Mouse (Mus musculus): ENCODE data around the gene Zbtb20. TPM values are rescaled to one million over a fixed set of nuclear protein-coding genes. Genes with fewer than 3 reads are reported as not detected.
A peak's percentile ranks its signal among the peaks of the same experiment; 100 is the strongest.

Zbtb20 gene
- polyA plus RNA-seq, 1 experiment from 2014 or later, result 18.4 TPM

DNA sequence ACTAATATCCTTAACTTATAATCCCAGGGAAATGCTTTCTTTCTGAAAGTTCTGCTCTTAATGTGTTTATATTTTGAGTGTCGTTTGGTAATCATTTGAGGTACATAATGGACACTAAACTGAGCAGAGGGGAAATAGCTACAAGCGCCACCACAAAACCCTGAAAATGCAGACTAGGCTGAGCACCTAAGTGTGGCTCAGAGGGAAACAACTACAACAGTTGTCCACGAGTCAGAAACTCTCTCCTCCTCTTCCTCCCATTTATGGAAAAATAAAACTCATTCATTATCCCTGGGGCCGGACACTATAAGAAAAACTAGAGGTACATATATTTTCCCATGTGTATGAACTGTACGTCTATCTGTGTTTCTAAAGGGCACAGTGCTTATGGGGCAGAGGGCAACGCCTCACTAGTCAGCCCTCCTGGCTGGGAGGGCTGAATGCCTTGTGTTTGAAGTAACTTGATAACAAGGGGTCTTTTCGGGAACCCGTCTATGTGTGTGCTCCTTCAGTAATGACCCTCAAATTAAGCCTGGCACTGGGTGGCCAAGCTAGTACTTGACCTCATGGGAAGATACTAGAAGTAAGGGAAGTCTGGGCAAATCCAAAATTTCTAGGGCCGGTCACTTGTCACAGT is 629.8 kb downstream of the Zbtb20 start:
- WGBS, result 61% methylated on average over 9 of the region's 9 CpGs
- ATAC-seq, result no peak
- no peak overlapping the region for H3K27ac ChIP-seq (ENCODE audit: low read length)
- H3K27me3 ChIP-seq (replicated peaks; ENCODE audit: control insufficient read depth, insufficient read depth, low read length), result no peaks in the 10 kb centered on the region
- no peak overlapping the region for H3K4me3 ChIP-seq (ENCODE audit: low read length)
- no peaks in the 10 kb centered on the region for H3K9me3 ChIP-seq (ENCODE audit: control insufficient read depth, low read length)
- no peaks in the 10 kb centered on the region for H3K36me3 ChIP-seq (ENCODE audit: control insufficient read depth, insufficient read depth, low read length)
- no peak overlapping the region for H3K9ac ChIP-seq (ENCODE audit: low read depth, low read length)
- H3K4me1 ChIP-seq (ENCODE audit: control insufficient read depth, insufficient read depth, low read length), result peaks cover 9% of the 10 kb centered on the region; the same call in 1 of the 2 replicates
- no peak overlapping the region for H3K4me2 ChIP-seq (ENCODE audit: low read depth, low read length)

DNA sequence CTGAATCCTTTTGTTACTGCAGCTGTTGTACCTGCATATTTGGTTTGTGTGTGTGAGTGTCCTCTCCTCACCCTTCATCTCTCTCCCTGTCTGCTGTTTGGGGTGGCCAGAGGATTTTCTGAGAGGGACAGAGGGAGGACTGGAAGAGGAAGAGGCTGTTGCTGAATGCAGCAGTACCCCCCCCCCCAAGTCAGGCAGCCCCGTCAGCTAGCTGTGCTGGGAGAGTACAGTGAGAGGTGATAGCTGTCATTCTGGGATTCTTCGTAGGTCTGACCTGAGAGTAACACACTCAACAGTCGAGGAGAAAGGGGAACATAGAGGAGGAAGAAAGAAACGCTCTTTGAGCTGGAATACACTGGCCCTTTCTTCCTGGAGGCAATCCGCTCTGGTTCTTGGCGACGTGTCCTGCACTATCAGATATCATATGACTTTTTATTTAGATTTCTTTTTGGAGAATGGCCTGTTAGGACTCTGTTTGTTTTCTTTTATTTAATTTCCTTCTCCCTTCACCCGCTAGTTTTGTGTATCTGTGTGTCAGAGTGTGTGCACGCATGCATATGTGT is 630.6 kb downstream of the Zbtb20 start:
- peak overlapping the region; percentile 27; the same call in 1 of the 2 replicates for H3K4me2 ChIP-seq (ENCODE audit: low read depth, low read length)
- no peak overlapping the region; the same call in 1 of the 2 replicates for H3K9ac ChIP-seq (ENCODE audit: low read depth, low read length)
- H3K27ac ChIP-seq (ENCODE audit: low read length), result no peak overlapping the region
- H3K36me3 ChIP-seq (ENCODE audit: control insufficient read depth, insufficient read depth, low read length), result no peaks in the 10 kb centered on the region
- H3K4me3 ChIP-seq (ENCODE audit: low read length), result no peak overlapping the region
- no peaks in the 10 kb centered on the region for H3K9me3 ChIP-seq (ENCODE audit: control insufficient read depth, low read length)
- no peak for ATAC-seq
- 32% methylated on average over 9 of the region's 9 CpGs for WGBS
- peaks cover 9% of the 10 kb centered on the region; the same call in 1 of the 2 replicates for H3K4me1 ChIP-seq (ENCODE audit: control insufficient read depth, insufficient read depth, low read length)
- no peaks in the 10 kb centered on the region for H3K27me3 ChIP-seq (replicated peaks; ENCODE audit: control insufficient read depth, insufficient read depth, low read length)

- WGBS, result 49% methylated on average over 10 of the region's 10 CpGs
- no peak overlapping the region for H3K4me3 ChIP-seq (ENCODE audit: low read length)
- H3K27me3 ChIP-seq (replicated peaks; ENCODE audit: control insufficient read depth, insufficient read depth, low read length), result no peaks in the 10 kb centered on the region
- no peak for ATAC-seq
- H3K4me2 ChIP-seq (ENCODE audit: low read depth, low read length), result peak overlapping the region; percentile 27; the same call in 1 of the 2 replicates
- no peak overlapping the region for H3K9ac ChIP-seq (ENCODE audit: low read depth, low read length)
- no peaks in the 10 kb centered on the region for H3K9me3 ChIP-seq (ENCODE audit: control insufficient read depth, low read length)
- H3K36me3 ChIP-seq (ENCODE audit: control insufficient read depth, insufficient read depth, low read length), result no peaks in the 10 kb centered on the region
- H3K27ac ChIP-seq (ENCODE audit: low read length), result no peak overlapping the region
- peaks cover 9% of the 10 kb centered on the region; the same call in 1 of the 2 replicates for H3K4me1 ChIP-seq (ENCODE audit: control insufficient read depth, insufficient read depth, low read length)
Observed at GRCm38 (mm10) chr16:43506771-43507405, 631.2 kb downstream of the Zbtb20 start.

DNA sequence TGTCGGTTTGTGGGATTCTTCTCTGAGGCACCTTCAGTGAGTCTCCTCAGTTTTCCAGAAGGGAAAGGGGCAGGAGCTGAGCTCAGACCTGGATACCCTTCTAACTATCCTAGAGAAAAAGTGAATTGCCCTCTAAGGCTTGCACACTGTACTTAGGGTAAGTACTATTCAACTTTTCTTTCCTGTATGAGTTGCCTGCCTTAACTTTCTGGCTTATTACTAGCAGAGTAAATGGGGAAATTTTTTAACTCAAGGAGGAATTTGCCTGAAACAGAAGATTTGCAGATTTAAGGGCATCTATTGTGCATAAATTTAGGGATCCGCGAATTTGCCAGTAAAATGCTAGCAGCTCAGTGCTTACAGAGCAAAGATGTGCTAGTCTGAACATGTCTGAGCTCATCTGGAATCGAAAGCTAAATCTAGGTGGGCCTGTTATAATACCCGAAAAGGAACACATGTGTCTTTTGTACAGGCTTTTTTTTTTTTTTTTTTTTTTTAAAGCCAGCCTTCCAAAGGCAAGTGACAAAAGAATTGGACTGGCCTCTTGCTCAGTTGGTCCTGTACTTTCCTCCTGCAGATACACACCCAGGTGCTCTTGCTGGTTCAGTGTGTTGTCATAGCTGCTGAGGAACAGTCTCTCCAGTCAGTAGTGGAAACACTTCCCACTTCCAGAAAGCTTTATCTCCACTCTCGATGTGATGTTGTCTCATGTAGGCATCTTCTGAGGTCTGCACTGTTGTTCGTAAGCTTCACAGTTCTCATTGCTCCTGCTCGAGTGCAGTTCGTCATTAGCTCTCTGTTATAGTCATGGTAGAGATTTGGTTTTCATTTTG is 632.7 kb downstream of the Zbtb20 start:
- H3K4me1 ChIP-seq (ENCODE audit: control insufficient read depth, insufficient read depth, low read length), result peaks cover 9% of the 10 kb centered on the region; the same call in 1 of the 2 replicates
- no peak overlapping the region for H3K27ac ChIP-seq (ENCODE audit: low read length)
- H3K27me3 ChIP-seq (replicated peaks; ENCODE audit: control insufficient read depth, insufficient read depth, low read length), result no peaks in the 10 kb centered on the region
- no peaks in the 10 kb centered on the region for H3K36me3 ChIP-seq (ENCODE audit: control insufficient read depth, insufficient read depth, low read length)
- no peak for ATAC-seq
- H3K4me2 ChIP-seq (ENCODE audit: low read depth, low read length), result no peak overlapping the region
- H3K9ac ChIP-seq (ENCODE audit: low read depth, low read length), result no peak overlapping the region
- H3K4me3 ChIP-seq (ENCODE audit: low read length), result no peak overlapping the region
- no peaks in the 10 kb centered on the region for H3K9me3 ChIP-seq (ENCODE audit: control insufficient read depth, low read length)
- 82% methylated on average over 9 of the region's 9 CpGs for WGBS

- Histone ChIP-seq H3K4me1 (ENCODE audit: control insufficient read depth, insufficient read depth, low read length) (peaks cover 7% of the 10 kb centered on the region; the same call in 1 of the 2 replicates), H3K36me3 (ENCODE audit: control insufficient read depth, insufficient read depth, low read length) (no peaks in the 10 kb centered on the region), H3K27me3 (replicated peaks; ENCODE audit: control insufficient read depth, insufficient read depth, low read length) (no peaks in the 10 kb centered on the region), H3K4me2 (ENCODE audit: low read depth, low read length) (no peak overlapping the region), H3K4me3 (ENCODE audit: low read length) (no peak overlapping the region), H3K9ac (ENCODE audit: low read depth, low read length) (no peak overlapping the region), H3K9me3 (ENCODE audit: control insufficient read depth, low read length) (no peaks in the 10 kb centered on the region), H3K27ac (ENCODE audit: low read length) (no peak overlapping the region)
- 67% methylated on average over 5 of the region's 5 CpGs for WGBS
- no peak for ATAC-seq
Observed at GRCm38 (mm10) chr16:43510516-43510915, 634.8 kb downstream of the Zbtb20 start.

DNA sequence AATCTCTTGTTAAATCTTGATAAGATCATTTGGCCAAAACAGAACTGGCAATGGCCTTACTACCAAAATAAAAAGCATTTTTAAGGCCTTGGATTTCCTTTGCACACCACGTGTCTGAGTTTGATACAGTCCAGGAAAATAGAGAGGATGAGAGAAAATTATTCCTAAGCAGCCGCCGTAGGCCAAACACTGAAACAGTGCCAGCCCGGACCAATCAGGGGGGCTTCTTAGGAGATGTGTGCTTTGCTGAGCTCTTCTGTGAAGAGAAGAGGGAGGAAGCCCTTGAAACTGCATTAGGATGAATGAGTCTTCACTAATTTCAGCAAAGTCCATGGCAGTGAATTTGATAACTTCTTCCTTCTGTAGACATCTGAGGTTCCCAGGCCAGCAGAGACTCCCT is 635.9 kb downstream of the Zbtb20 start:
- no peaks in the 10 kb centered on the region for H3K36me3 ChIP-seq (ENCODE audit: control insufficient read depth, insufficient read depth, low read length)
- 0 out of 2 replicates have a peak, but pooled peaks cover 3% of the 10 kb centered on the region for H3K4me1 ChIP-seq (ENCODE audit: control insufficient read depth, insufficient read depth, low read length)
- no peaks in the 10 kb centered on the region for H3K9me3 ChIP-seq (ENCODE audit: control insufficient read depth, low read length)
- H3K9ac ChIP-seq (ENCODE audit: low read depth, low read length), result no peak overlapping the region
- no peak for ATAC-seq
- no peak overlapping the region for H3K27ac ChIP-seq (ENCODE audit: low read length)
- no peaks in the 10 kb centered on the region for H3K27me3 ChIP-seq (replicated peaks; ENCODE audit: control insufficient read depth, insufficient read depth, low read length)
- no peak overlapping the region for H3K4me3 ChIP-seq (ENCODE audit: low read length)
- 64% methylated on average over 4 of the region's 4 CpGs for WGBS
- H3K4me2 ChIP-seq (ENCODE audit: low read depth, low read length), result no peak overlapping the region

GRCm38 (mm10) chr16:43513933-43514332 is 638.3 kb downstream of the Zbtb20 start:
- no peaks in the 10 kb centered on the region for H3K4me1 ChIP-seq (ENCODE audit: control insufficient read depth, insufficient read depth, low read length)
- H3K27me3 ChIP-seq (replicated peaks; ENCODE audit: control insufficient read depth, insufficient read depth, low read length), result no peaks in the 10 kb centered on the region
- H3K4me2 ChIP-seq (ENCODE audit: low read depth, low read length), result no peak overlapping the region
- no peaks in the 10 kb centered on the region for H3K9me3 ChIP-seq (ENCODE audit: control insufficient read depth, low read length)
- no peak overlapping the region for H3K4me3 ChIP-seq (ENCODE audit: low read length)
- no peak overlapping the region for H3K27ac ChIP-seq (ENCODE audit: low read length)
- H3K36me3 ChIP-seq (ENCODE audit: control insufficient read depth, insufficient read depth, low read length), result no peaks in the 10 kb centered on the region
- WGBS, result 78% methylated on average over 5 of the region's 5 CpGs
- no peak overlapping the region for H3K9ac ChIP-seq (ENCODE audit: low read depth, low read length)
- ATAC-seq, result no peak

DNA sequence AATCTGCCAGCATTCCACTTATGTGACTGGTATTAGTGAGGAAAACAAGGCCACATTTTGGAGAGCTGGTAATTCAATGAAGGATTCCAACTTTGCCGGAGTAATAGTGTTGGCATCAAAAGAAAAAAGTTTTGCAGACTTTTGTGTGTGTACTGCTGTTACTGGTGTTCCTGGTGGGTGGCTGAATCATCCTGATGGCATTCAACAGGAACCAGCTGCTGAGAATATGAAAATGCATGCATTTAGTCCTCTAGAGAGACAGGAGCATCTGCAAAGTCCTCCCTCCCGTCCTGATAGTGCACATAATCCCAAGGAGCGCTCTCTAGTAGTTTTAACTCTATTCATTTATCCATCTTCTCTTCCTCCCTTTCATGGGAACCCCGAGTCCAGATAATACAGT is 639.9 kb downstream of the Zbtb20 start:
- Histone ChIP-seq H3K36me3 (ENCODE audit: control insufficient read depth, insufficient read depth, low read length) (no peaks in the 10 kb centered on the region), H3K27me3 (replicated peaks; ENCODE audit: control insufficient read depth, insufficient read depth, low read length) (no peaks in the 10 kb centered on the region), H3K9me3 (ENCODE audit: control insufficient read depth, low read length) (no peaks in the 10 kb centered on the region), H3K9ac (ENCODE audit: low read depth, low read length) (no peak overlapping the region), H3K4me2 (ENCODE audit: low read depth, low read length) (no peak overlapping the region), H3K27ac (ENCODE audit: low read length) (no peak overlapping the region), H3K4me1 (ENCODE audit: control insufficient read depth, insufficient read depth, low read length) (no peaks in the 10 kb centered on the region), H3K4me3 (ENCODE audit: low read length) (no peak overlapping the region)
- WGBS, result 70% methylated on average over 4 of the region's 4 CpGs
- ATAC-seq, result no peak

GRCm38 (mm10) chr16:43520274-43520673 is 644.6 kb downstream of the Zbtb20 start:
- Histone ChIP-seq H3K36me3 (ENCODE audit: control insufficient read depth, insufficient read depth, low read length) (no peaks in the 10 kb centered on the region), H3K4me2 (ENCODE audit: low read depth, low read length) (no peak overlapping the region), H3K27ac (ENCODE audit: low read length) (no peak overlapping the region), H3K4me3 (ENCODE audit: low read length) (no peak overlapping the region), H3K9me3 (ENCODE audit: control insufficient read depth, low read length) (no peaks in the 10 kb centered on the region), H3K4me1 (ENCODE audit: control insufficient read depth, insufficient read depth, low read length) (no peaks in the 10 kb centered on the region), H3K9ac (ENCODE audit: low read depth, low read length) (no peak overlapping the region), H3K27me3 (replicated peaks; ENCODE audit: control insufficient read depth, insufficient read depth, low read length) (no peaks in the 10 kb centered on the region)
- 74% methylated on average over 2 of the region's 2 CpGs for WGBS
- ATAC-seq, result no peak

Data from intestine, embryonic 16.5 days (tissue).